Mouse (Mus musculus): ENCODE results near the gene Pdia4.
"Not testable (repeated sequence)": the region's sequence is repeated elsewhere in the genome, so short reads cannot be mapped to it uniquely, and the experiment has no call there.

The Pdia4 gene

GRCm38 (mm10) chr6:47813257-47813878 lies at the start of gene Pdia4:
Gene Pdia4, minus strand, starts transcription at chr6:47813430.
- DNase-seq (ENCODE audit: low spot score) = peak; percentile 99

GRCm38 (mm10) chr6:47857729-47858128 lies 44.5 kb upstream of the Pdia4 start:
- DNase-seq (ENCODE audit: low spot score) = not testable (repeated sequence)

GRCm38 (mm10) chr6:47857241-47857640 lies 44.0 kb upstream of the Pdia4 start:
- DNase-seq (ENCODE audit: low spot score) = no peak

GRCm38 (mm10) chr6:47845779-47846178 lies 32.5 kb upstream of the Pdia4 start:
- DNase-seq (ENCODE audit: low spot score) = no peak

- no peak for DNase-seq (ENCODE audit: low spot score)
Measured at GRCm38 (mm10) chr6:47842337-47842736, 29.1 kb upstream of the Pdia4 start.

- DNase-seq (ENCODE audit: low spot score) = no peak
Measured at GRCm38 (mm10) chr6:47841831-47842230, 28.6 kb upstream of the Pdia4 start.

GRCm38 (mm10) chr6:47841077-47841476 lies 27.8 kb upstream of the Pdia4 start:
- DNase-seq (ENCODE audit: low spot score) = no peak

- DNase-seq (ENCODE audit: low spot score) = no peak
Measured at GRCm38 (mm10) chr6:47837630-47838029, 24.4 kb upstream of the Pdia4 start.

- DNase-seq (ENCODE audit: low spot score) = peak; percentile 73
Measured at GRCm38 (mm10) chr6:47835984-47836521, 22.8 kb upstream of the Pdia4 start.

GRCm38 (mm10) chr6:47835482-47835983 lies 22.3 kb upstream of the Pdia4 start, which contains the start of gene Zfp398:
Gene Zfp398, plus strand, starts transcription at chr6:47835661.
- peak; percentile 93 for DNase-seq (ENCODE audit: low spot score)

- no peak for DNase-seq (ENCODE audit: low spot score)
Measured at GRCm38 (mm10) chr6:47832220-47832619, 19.0 kb upstream of the Pdia4 start.

GRCm38 (mm10) chr6:47830104-47831078 lies 17.2 kb upstream of the Pdia4 start, which contains the start of gene Zfp786:
Gene Zfp786, minus strand, starts transcription at chr6:47830867.
- DNase-seq (ENCODE audit: low spot score) = peak; percentile 92

GRCm38 (mm10) chr6:47828950-47829349 lies 15.7 kb upstream of the Pdia4 start:
- peak; percentile 56 for DNase-seq (ENCODE audit: low spot score)

GRCm38 (mm10) chr6:47827462-47827861 lies 14.2 kb upstream of the Pdia4 start:
- DNase-seq (ENCODE audit: low spot score) = no peak

- DNase-seq (ENCODE audit: low spot score) = no peak
Measured at GRCm38 (mm10) chr6:47824241-47824640, 11.0 kb upstream of the Pdia4 start.

GRCm38 (mm10) chr6:47821776-47822175 lies 8.5 kb upstream of the Pdia4 start:
- no peak for DNase-seq (ENCODE audit: low spot score)

- DNase-seq (ENCODE audit: low spot score) = no peak
Measured at GRCm38 (mm10) chr6:47821236-47821635, 8.0 kb upstream of the Pdia4 start.

GRCm38 (mm10) chr6:47819626-47820325 lies 6.5 kb upstream of the Pdia4 start:
- DNase-seq (ENCODE audit: low spot score) = no peak

GRCm38 (mm10) chr6:47818721-47819120 lies 5.5 kb upstream of the Pdia4 start:
- DNase-seq (ENCODE audit: low spot score) = no peak

GRCm38 (mm10) chr6:47816151-47816550 lies 2.9 kb upstream of the Pdia4 start:
- DNase-seq (ENCODE audit: low spot score) = no peak

- no peak for DNase-seq (ENCODE audit: low spot score)
Measured at GRCm38 (mm10) chr6:47812271-47812915, 837 bp downstream of the Pdia4 start.

Data from embryo, embryonic 10.5 days (tissue).